Mouse (Mus musculus) lung, postnatal 10 days (tissue): ENCODE data around the gene Rnf5.

Experiments used
- DNase-seq: peaks from one replicate; pipeline ENCODE4 v3.0.0; 2021

Gene Rnf5

DNA sequence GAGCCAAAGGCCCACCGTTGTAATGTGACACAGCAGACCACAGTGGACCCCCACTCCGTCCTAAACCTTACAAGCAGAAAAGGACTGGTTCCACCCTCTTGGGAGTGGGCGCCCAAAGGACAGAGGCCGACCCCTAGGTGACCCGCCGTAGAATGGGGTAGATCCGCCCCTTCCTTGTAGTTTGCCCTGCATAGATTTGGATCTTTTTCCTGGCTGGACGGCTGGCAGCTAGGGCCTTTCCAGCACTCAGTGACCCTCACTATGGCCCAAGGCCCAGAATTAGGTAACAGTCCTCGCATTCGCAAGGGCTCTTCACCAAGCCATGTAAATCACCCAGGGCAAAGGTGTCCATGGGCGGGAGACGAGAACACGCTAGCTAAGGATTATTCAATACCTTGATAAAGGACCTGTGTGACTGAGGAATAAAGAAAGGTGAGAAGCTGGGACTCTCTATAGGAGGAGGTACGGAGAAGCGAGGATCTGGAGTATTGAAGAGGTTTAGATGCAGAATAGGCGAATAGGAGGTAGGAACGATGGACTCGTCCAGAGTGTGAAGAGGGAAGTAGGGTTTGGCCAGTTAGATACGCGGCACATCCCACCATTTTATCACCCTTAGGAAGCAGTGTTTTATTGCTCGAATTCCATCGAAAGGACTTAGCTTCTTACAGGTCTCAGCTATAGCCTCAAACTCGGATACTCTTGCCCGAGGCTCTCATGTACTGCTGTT is 1.2 kb upstream of the Rnf5 start:
- DNase-seq: peak; percentile 77

DNA sequence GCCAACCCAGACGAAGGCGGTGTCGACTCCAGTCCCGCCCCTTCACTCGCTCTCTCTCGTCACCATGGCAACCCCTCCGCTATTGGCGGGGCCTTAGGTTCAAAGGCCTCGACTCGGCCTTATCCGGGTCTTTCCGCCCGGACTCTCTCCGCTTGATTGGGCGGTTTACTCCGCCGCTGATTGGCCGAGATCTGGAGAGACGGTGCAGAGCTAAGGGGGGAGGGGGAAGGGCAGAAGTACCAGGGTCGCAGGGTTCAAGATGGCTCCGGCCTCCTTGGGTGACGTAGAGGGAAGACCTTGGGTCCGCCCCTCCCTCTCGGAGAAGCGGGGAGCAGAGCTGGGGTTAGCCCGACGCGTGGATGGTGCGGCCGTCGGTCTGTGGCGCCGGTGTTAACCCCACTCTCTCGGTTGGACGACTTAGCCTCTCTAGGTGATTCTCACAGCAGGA is 595 bp upstream of the Rnf5 start, which contains the start of gene Agpat1:
TSS of gene Agpat1 (plus strand) at position 202 of the 448 bp plus-strand sequence.
- DNase-seq: peak; percentile 99

DNA sequence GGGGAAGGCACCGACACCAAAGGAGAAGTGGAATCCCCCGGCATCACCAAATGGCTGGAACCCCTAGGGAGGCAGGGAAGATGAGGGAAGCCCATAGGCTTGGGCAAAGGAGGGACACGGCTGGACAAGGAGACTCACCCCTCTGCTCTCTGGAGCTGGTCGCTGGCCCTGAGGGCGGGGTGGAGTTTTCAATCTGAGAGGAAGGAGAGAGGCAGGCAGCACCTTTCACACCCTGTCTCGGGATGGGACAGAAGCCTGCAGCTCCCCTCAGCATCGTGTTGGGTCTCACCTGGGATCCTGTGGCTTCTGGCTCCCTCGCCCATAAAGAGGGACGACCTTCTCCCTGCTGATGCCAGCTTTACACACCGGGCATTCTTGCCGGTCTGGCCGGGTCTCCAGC is 1.7 kb downstream of the Rnf5 start:
- DNase-seq: no peak

DNA sequence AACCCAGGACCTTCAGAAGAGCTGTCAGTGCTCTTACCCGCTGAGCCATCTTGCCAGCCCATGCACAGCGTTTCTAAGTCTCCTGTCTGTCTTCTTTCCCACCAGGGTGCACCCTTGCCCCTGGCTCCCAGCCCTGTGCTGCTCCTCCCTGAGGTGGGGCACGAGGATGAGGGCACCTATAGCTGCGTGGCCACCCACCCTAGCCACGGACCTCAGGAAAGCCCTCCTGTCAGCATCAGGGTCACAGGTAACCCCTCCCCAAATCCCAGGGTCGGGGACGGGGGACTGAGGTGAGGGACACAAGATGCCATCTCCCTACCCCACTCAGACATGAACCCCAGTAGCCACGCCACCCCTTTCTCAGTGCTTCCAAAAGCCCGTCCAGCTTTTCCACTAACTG is 3.6 kb downstream of the Rnf5 start:
- no peak for DNase-seq

DNA sequence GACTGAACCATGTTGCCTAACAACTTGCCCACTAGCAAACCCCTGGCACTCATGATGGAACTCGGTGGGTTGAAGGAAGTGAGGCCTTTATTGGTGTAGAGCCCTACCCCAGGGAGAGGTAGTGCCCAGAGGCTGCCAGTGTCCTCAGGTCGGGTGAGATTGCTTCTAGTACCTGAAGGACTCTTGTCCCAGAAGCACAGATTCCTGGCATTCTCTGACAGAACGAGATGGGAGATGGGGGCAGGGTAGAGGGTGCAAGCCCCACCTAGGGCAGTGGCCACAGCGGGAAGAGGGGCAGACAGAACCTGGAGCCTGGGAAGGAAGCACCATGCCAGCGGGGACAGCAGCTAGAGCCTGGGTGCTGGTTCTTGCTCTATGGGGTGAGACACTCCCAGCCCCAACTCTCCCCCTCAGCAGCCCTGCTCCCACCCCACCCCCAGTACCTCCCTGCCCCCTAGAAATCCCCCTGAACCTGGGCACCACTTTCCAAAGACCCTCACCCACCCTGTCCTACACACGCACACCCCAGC is 5.9 kb downstream of the Rnf5 start, which contains the start of gene Ager:
TSS of gene Ager (plus strand) at position 297 of the 530 bp plus-strand sequence.
- peak; percentile 78 for DNase-seq

DNA sequence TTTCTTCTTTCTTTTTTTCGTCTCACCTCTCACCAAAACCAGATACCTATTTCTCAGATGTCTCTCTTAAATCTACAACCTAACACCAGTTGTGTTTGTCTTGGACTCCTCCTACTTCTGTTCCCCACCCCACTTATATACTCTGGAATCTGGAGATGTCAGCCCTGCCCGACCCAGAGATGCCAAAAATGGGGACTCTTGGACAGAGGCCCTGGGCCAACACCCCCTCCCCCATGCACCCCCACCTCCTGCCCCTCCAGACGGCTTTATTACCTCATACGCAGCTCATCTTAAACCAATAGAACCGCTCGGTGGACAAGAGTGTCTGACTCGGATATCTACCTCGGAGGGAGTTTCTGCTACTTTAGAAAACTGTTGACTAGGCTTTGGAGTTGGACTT is 7.4 kb downstream of the Rnf5 start:
- DNase-seq: no peak

DNA sequence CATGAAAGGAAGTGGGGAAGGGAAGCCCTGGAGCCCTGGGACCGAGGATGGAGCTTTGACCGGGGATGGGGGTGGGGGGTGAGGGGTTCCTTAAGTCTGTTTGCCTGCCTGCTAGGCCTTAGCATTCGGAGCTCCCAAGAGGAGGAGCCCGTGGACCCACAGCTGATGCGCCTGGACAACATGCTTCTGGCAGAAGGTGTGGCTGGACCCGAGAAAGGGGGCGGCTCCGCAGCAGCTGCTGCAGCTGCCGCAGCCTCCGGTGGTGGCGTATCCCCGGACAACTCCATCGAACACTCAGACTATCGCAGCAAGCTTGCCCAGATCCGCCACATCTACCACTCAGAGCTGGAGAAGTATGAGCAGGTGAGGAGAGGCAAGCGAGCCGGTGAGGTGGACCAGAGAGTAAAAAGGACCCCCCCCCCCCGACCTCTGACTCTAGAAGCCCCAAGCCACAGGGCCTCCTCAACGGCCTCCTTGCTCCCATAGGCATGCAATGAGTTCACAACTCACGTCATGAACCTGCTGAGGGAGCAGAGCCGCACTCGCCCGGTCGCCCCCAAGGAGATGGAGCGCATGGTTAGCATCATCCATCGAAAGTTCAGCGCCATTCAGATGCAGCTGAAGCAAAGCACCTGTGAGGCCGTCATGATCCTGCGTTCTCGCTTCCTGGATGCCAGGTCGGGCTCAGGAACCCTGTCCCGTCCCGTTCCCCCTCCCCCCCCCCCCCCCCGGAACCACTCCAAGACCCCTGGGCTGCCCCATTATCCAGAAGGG is 9.6 kb downstream of the Rnf5 start:
- DNase-seq: peak; percentile 70

DNA sequence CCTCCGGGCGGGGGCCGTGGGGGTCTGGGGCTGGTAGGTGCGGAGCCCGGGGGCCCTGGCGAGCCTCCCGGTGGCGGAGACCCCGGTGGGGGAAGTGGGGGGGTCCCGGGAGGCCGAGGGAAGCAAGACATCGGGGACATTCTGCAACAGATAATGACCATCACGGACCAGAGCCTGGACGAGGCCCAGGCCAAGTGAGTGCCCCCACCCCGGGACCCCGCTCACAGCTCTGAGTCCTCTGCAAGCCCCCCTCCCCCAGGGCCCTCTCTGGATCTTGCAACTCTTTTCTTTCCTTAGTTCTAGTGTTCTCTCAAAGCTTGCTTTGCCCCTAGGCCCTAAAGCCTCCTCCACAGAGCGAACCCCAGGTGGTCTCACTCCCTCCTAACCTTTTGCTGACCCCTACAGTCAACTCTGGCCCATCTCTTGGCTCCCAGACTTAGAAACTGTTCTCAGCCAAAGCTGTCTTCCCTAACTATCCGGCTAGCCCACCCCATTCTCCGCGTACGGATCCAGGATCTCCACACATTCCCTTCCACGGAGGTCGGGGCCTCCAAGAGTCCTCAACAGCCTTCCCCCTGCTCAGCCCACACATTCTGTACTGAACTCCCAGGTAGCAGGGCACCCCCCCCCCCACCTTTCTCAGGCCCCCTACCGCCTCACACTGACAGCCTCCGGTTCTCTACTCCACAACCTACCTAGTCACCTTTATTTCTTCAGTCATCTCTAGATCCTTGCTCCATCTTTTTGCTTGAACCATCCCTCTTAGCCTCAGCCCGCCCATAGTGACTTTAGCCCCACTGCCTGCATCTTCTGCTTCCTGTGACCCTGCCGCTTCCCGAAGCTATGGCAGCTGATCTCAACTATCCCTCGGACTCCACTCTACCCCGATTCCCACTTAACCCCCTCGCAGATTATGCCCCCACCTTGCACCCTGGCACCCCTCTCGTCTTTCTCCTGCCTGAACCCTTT is 10.6 kb downstream of the Rnf5 start:
- DNase-seq: peak; percentile 61

DNA sequence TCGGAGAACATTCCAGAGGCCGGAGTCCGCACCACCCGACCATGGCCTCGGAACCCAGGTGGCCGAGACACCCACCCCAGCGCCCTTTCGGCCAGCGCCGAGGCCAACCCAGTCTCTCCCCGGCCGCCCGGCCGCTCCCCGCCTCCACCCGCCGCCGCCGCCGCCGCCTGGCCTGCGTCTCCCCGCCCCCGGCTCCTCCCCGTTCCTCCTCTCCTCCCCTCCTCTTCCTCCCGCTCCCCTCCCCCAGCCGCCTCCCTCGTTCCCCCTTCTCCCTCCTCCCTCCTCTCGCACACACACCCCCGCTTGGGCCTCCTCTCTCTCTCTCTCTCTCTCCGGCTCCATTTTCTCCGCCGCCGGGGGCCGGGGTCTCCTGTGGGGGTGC is 11.5 kb downstream of the Rnf5 start:
- peak; percentile 96 for DNase-seq

DNA sequence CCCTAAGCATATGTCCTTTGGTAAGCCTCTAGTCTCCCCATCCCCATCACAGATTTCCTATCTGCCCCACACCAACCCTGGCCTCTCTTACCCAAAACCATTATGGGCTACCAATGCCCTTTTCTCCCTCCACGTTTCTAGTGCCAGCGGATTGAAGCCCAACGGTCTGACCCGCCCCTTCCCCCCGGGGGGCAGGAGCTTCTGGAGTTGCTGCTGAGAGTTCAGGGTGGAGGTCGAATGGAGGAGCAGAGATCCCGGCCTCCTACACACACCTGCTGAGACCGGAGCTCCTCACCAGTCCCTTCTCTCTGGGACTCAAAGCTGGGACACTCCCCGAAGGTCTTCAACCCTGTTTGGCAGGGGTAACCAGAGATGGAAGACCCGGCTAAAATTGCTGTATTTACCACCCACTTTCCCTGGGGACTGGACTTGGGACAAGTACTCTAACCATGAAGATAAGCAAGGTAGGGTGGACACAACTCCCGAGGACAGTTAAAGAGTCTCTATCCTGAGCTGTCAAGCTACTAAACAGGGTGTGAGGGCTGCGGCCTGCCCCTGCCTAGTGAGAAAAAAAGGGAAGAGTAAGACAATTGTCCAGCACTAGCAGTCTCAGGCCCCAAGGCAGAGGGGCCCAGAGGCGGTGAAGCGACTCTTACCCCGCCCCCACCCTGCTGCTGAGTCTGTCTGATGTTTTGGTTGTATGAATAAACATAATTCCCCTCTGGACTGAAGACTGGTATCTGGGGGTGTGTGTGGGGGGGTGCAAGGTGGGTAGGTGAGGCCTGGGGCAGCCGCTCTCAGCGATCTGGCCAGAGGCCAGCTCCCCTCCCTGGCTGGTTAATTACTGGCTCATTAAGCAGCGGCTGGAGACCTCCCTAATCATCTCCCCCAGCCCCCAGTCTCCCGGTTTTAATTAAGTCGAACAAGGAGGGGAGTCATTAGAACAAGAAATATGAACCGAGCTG is 12.2 kb downstream of the Rnf5 start, which contains the start of gene Pbx2:
TSS of gene Pbx2 (plus strand) at position 238 of the 965 bp plus-strand sequence.
- peak; percentile 49 for DNase-seq

DNA sequence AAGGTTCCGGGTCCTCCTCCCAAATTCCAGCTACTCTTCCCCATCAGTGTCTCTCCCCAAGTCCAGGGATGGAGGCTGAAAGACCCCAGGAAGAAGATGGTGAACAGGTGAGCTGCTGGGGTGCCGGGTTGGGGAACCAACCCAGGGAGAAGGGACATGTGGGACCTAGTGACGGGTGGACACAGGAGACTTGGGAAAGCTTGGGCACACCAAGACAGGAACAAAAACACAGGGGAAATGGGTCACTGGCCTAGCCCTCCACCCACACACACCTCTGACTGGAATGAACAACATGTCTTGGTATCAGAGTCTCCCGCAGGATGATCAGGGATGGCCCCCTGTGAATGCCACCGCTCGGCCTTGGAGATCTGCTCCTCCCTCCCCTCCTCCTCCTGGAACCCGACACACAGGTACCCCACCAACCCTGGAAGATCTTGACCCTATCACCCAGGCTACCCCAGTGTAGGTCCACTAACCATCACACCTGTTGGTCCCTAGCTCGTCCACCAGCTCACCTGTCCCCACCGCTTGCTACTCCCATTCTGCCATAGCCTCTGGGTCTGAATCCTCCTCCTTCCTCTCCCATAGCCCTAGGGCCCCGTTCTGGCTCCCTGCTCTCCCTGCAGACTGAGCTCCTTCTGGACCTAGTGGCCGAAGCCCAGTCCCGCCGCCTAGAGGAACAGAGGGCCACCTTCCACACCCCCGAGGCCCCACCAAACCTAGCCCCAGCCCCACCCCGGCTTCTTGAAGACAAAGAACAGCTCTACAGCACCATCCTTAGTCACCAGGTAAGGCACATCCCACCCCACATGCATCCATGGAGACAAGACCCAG is 13.1 kb downstream of the Rnf5 start:
- DNase-seq: no peak

DNA sequence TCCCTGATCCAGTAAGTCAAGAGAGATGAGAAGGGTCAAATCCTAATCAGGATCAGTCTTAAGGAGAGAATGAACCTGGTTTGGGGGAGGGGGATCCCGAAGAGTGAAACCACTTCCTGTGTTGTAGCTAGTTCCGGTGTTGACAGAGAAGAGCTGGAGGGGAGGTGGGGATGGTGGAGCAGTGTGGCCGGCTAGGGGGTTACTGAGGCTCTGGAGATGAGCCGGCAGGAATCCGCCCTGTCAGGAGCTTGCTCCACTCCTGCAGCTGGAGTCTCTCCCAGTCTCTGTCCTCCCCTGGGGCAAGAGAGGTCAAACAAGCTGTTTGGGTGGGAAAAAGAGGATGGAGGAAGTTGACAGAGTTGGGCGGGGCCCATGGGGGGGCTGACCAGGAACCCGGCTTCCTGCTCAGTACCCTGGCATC is 13.8 kb downstream of the Rnf5 start, which contains the start of gene Gpsm3:
TSS of gene Gpsm3 (plus strand) at position 126 of the 421 bp plus-strand sequence.
- peak; percentile 88 for DNase-seq

DNA sequence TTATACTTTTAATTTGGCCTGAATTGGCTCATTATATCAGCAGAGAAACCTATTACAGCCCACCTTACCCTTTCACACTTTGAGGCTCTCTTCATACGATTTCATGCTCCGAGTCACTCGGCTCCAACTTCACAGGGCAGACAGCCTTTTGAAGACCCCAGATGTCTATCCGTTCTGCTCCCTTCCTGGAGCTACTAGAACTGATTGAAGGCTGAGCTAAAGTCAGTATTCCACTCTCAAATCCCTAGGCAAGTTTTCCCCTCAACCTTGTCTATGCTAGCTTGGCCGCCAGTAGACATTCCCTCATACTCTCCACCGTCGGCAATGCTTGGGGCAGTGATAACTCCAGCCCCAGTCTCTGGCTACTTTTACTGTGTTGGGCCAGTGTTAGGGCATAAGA is 14.3 kb downstream of the Rnf5 start:
- no peak for DNase-seq

DNA sequence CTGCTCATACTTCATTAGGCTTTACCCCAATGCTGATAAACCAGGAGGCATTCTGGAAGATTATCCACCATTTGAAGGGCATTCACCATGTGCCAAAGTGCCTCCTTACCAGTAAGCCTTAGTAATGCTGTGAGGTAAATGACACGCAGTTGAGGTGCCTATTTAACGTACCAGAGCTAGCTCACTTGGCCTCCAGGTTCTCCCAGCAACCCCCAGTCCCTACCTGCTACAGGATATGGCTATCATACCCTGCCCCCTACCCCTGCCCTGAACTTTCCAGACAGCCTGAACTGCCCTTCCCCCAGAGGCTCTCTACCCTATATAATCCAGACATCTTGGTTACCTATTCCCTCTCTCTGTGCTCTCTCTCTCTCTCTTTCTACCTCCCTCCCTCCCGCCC is 14.7 kb downstream of the Rnf5 start:
- no peak for DNase-seq

DNA sequence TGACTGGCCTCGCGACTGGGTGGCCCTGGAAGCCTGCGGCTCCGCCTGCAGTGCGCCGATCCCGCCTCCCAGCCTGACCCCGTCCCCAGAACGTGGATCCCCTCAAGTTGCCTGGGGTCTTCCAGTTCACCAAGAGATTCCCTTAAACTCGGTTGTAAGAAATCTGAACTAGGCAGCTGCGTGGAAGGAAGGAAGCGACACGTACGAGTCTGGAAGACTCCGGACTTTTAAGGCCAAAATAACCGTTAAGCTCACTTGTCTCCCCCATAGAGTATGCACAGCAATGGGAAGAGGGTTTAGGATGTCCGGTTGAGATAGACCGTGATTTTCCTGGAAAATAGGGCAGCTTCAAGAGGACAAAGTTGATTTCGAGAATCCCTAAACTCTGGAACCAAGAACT is 15.7 kb downstream of the Rnf5 start:
- no peak for DNase-seq

DNA sequence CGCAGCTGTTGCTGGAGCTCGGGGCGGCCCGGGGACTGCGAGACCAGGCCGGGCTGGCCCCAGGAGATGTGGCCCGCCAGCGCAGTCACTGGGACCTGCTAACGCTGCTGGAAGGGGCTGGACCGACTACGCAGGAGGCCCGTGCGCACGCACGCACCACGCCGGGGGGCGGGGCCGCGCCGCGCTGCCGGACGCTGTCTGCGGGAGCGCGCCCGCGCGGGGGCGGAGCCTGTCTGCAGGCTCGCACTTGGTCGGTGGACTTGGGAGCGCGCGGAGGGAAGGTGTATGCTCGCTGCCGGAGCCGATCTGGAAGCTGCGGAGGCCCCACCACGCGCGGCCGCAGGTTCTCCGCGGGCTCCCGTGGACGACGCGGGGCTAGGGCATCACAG is 16.1 kb downstream of the Rnf5 start:
- DNase-seq: peak; percentile 97

DNA sequence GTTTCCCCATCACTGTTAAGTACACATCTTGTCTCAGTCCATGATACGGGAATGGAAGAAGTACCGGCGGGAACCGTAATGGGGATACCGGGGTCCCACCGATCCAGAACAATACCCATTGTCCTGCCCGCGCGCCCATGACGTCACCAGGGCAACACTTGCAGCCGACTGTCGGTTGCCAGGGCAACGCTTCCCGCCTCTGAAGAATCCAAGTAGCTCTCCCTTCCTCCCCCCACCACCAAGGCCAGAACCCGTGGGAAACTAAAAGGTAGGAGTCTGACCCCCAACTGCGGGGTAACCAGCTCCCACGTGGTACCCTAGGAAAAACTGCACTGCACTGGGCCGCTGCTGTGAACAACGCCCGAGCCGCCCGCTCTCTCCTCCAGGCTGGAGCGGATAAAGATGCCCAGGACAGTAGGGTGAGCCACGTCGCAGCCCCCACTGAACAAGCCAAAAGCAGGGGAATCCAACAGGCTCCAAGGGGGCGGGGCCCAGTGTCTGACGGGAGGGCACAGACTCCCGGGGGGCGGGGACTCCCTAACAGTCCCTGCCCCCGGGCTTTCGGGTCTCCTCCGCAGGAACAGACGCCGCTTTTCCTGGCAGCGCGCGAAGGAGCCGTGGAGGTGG is 16.6 kb downstream of the Rnf5 start:
- peak; percentile 94 for DNase-seq

DNA sequence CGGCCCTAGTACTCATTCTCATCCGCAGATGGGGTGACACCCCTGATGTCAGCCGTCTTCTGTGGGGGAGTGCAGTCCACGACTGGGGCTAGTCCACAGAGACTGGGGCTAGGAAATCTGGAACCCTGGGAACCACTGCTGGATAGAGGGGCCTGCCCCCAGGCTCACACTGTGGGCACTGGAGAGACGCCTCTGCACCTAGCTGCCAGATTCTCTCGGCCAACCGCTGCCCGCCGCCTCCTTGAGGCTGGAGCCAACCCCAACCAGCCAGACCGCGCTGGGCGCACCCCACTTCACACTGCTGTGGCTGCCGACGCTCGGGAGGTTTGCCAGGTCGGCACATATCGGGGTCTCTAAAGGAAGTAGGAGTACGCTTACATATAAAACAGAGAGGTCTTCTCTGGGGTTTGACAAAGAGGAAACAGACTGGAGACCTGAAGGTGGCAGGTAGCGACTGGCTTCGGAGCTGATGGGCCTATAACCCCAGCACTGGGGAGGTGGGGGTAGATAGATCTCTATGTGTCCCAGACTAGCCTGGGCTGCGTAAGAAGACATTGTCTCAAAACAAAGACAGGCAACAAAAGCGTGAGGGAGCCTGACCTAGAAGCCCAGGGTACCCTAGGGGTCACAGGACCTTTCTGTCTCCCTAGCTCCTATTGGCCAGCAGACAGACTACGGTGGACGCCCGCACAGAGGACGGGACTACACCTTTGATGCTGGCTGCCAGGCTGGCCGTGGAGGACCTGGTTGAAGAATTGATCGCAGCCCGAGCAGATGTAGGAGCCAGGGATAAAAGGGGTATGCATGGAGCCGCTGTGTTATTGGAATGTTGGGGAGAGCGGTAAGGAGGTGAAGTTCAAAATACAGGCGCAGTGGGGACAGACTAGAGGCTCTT is 17.4 kb downstream of the Rnf5 start:
- DNase-seq: no peak

DNA sequence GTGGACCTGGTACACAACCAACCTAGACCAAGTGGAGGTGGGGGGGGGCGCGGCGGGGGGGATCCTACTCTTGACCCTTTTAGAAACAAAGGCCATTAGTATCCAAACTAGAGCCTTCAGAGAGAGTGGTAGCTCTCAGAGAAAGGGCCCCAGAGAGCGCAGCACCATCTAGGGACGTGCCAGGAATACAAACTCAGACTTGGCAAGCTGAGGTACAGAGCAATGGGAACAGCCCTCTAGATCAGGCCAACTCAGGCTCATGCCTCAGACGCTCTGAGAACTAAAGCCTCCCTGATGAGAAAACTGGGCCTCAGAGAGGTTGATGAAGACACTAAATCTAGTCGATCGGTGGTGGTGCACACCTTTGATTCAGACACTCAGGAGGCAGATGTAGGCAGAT is 18.4 kb downstream of the Rnf5 start:
- no peak for DNase-seq
